Comparison of ENCODE assay signal across 21 mouse cellular contexts in genomic region chr10:77634016-77634415, GRCm38 (mm10). TPM values are rescaled to one million over a fixed set of nuclear protein-coding genes. Genes with fewer than 3 reads are reported as not detected.
DNase-seq lines count a peak whose midpoint lies in the region; ATAC-seq and TF ChIP-seq lines count a peak whose summit lies in the region.
"Had no signal": no experiment of that assay in that cellular context is flagged by ENCODE, and none has a peak within 500 bp of the region (broad histone marks: within the 10 kb centered on the region; RNA-seq: fewer than 3 reads in every experiment).

No protein-coding gene starts in this region.

- intact Hi-C loops in heart, postnatal 14 days (cut with DNase I): loop anchor here (5.0 kb wide), 1 partner anchor 93 kb away; the partner anchor contains the start of gene Gm10100

- ATAC-seq in heart, embryonic 13.5 days (ENCODE audit: extremely low read depth, insufficient number of reproducible peaks, low FRiP score, low TSS enrichment): no peak
- no peak; the same call in 1 of the 2 replicates for ATAC-seq in kidney, embryonic 16.5 days (ENCODE audit: low FRiP score, low TSS enrichment)
- no peak for ATAC-seq in erythroblast, adult 5-6 weeks (replicated peaks; ENCODE audit: low FRiP score, poor library complexity, severe bottlenecking)
- no peak for ATAC-seq in CD4-positive, CD25-positive, alpha-beta regulatory T cell, adult 4 months
- ATAC-seq: forebrain, postnatal 0 days; midbrain, embryonic 13.5 days had no signal

- H3K79me2 ChIP-seq in MEL (ENCODE audit: control insufficient read depth, insufficient read depth, low read length, poor library complexity): peaks cover 13% of the 10 kb centered on the region

- H3K9ac ChIP-seq in heart, embryonic 13.5 days: peak overlapping the region; percentile 29; the same call in 1 of the 2 replicates
- H3K9ac ChIP-seq in kidney, embryonic 16.5 days (replicated peaks; ENCODE audit: low read length): no peak overlapping the region
- H3K9ac ChIP-seq in MEL (ENCODE audit: control insufficient read depth, low read depth, low read length, poor library complexity, severe bottlenecking): no peak overlapping the region
- H3K9ac ChIP-seq: forebrain, postnatal 0 days; hindbrain, embryonic 12.5 days; limb, embryonic 12.5 days had no signal

- peaks cover 65% of the 10 kb centered on the region for H3K4me1 ChIP-seq in heart, embryonic 13.5 days
- H3K4me1 ChIP-seq in kidney, embryonic 16.5 days (ENCODE audit: insufficient read depth, low read length): peaks cover 8% of the 10 kb centered on the region; the same call in 1 of the 2 replicates
- H3K4me1 ChIP-seq in MEL (ENCODE audit: control insufficient read depth in 1 of 2, insufficient read depth in 2 of 2, low read length in 2 of 2): no peaks in the 10 kb centered on the region
- H3K4me1 ChIP-seq: limb, embryonic 12.5 days had no signal

- no peaks in the 10 kb centered on the region for H3K9me3 ChIP-seq in heart, embryonic 13.5 days
- H3K9me3 ChIP-seq in kidney, embryonic 16.5 days (ENCODE audit: low read length): no peaks in the 10 kb centered on the region
- no peaks in the 10 kb centered on the region for H3K9me3 ChIP-seq in MEL (replicated peaks; ENCODE audit: insufficient read depth, low read length)
- H3K9me3 ChIP-seq: hindbrain, embryonic 12.5 days; limb, embryonic 12.5 days; midbrain, embryonic 13.5 days had no signal

- no peak for TF ChIP-seq EP300 in MEL (IDR thresholded peaks at IDR 0.05; ENCODE audit: low read depth in 1 of 2, low read length in 2 of 2)

- WGBS in heart, embryonic 13.5 days: 73% methylated on average over 6 of the region's 6 CpGs
- 79% methylated on average over 6 of the region's 6 CpGs for WGBS in kidney, embryonic 16.5 days

- TF ChIP-seq CTCF in MEL (IDR thresholded peaks at IDR 0.05 in 2 of 3, conservative IDR thresholded peaks at IDR 0.05 in 1 of 3; ENCODE audit: control insufficient read depth in 1 of 3, insufficient read depth in 1 of 3, low read depth in 2 of 3, low read length in 3 of 3, poor library complexity in 1 of 3, severe bottlenecking in 1 of 3): no peak

- peak overlapping the region; percentile 81 for H3K27ac ChIP-seq in heart, embryonic 13.5 days (replicated peaks)
- no peak overlapping the region for H3K27ac ChIP-seq in kidney, embryonic 16.5 days (ENCODE audit: low read length)
- no peak overlapping the region for H3K27ac ChIP-seq in MEL (ENCODE audit: control insufficient read depth, low read depth, low read length)
- H3K27ac ChIP-seq: left cerebral cortex, adult 2 months; limb, embryonic 12.5 days; midbrain, embryonic 13.5 days had no signal

- peaks cover 68% of the 10 kb centered on the region for H3K36me3 ChIP-seq in heart, embryonic 13.5 days
- H3K36me3 ChIP-seq in kidney, embryonic 16.5 days (ENCODE audit: insufficient read depth, low read length): peaks cover 35% of the 10 kb centered on the region
- peaks cover 0 to 18% of the 10 kb centered on the region in 2 experiments; a peak in 2 of 4 replicates for H3K36me3 ChIP-seq in MEL (ENCODE audit: control insufficient read depth in 1 of 2, insufficient read depth in 2 of 2, low read length in 2 of 2)

- no peak overlapping the region for H3K4me2 ChIP-seq in heart, embryonic 13.5 days
- H3K4me2 ChIP-seq in kidney, embryonic 16.5 days (replicated peaks; ENCODE audit: low read depth, low read length): no peak overlapping the region
- H3K4me2 ChIP-seq: hindbrain, embryonic 12.5 days; limb, embryonic 12.5 days; midbrain, embryonic 13.5 days had no signal

- no peaks in the 10 kb centered on the region for H3K27me3 ChIP-seq in heart, embryonic 13.5 days (replicated peaks)
- no peaks in the 10 kb centered on the region for H3K27me3 ChIP-seq in kidney, embryonic 16.5 days (ENCODE audit: insufficient read depth, low read length)
- no peaks in the 10 kb centered on the region for H3K27me3 ChIP-seq in MEL (ENCODE audit: control insufficient read depth in 1 of 2, insufficient read depth in 2 of 2, low read length in 2 of 2)
- H3K27me3 ChIP-seq: hindbrain, embryonic 12.5 days; limb, embryonic 12.5 days; midbrain, embryonic 13.5 days had no signal

- H3K4me3 ChIP-seq in heart, embryonic 13.5 days: no peak overlapping the region
- H3K4me3 ChIP-seq in kidney, embryonic 16.5 days (ENCODE audit: low read length): no peak overlapping the region
- H3K4me3 ChIP-seq in MEL (ENCODE audit: control insufficient read depth in 1 of 2, insufficient read depth in 1 of 2, low read depth in 2 of 2, low read length in 2 of 2): no peak overlapping the region
- H3K4me3 ChIP-seq: hindbrain, embryonic 12.5 days; left cerebral cortex, adult 2 months; limb, embryonic 12.5 days; midbrain, embryonic 13.5 days; myocyte had no signal

- DNase-seq in heart, postnatal 14 days: no peak
- peak; percentile 11 to 31 for DNase-seq in kidney, adult 8-10 months
- peak; percentile 64 for DNase-seq in A20 (ENCODE audit: low read depth, low spot score)
- DNase-seq in MEL (ENCODE audit: low read depth, low spot score): no peak
- DNase-seq: adrenal gland, postnatal 25 days; cerebellum, postnatal 10 days; forebrain, postnatal 0 days; gastrocnemius, postnatal 14 days; lung, adult 2 months; lung, postnatal 4 days; right cerebral cortex, postnatal 14 days; thymus, postnatal 14 days had no signal

- TF ChIP-seq RAD21 in MEL (IDR thresholded peaks at IDR 0.05; ENCODE audit: low read depth, low read length): no peak

- no peak for TF ChIP-seq POLR2A in MEL (IDR thresholded peaks at IDR 0.05; ENCODE audit: control insufficient read depth in 1 of 2, insufficient read depth in 1 of 2, low read depth in 1 of 2, low read length in 2 of 2, poor library complexity in 1 of 2)

RNA-seq across cellular contexts. Expression of gene Ube2g2, which starts 11.9 kb away (rescaled TPM):
- polyA plus RNA-seq in heart, embryonic 13.5 days (2015; fragmentation: Nextera tagmentation; extraction: Ambion mirVana): 78.6 and 81.9 TPM in 2 replicates
- total RNA-seq in heart, postnatal 14 days (2021): 10 to 100 TPM; 59.2 to 60.6 TPM
- polyA plus RNA-seq in kidney, embryonic 16.5 days (2015; fragmentation: Nextera tagmentation; extraction: Ambion mirVana): 78.8 and 90.2 TPM in 2 replicates
- total RNA-seq in MEL (2012; rRNA removed): 55.2 and 62.4 TPM in 2 replicates
- 100 to 1,000 TPM in 1 of 2 experiments, not detected in 1; 112 TPM for polyA plus RNA-seq in MEL (2012; ENCODE audit: insufficient read depth in 1 of 2, insufficient read length in 2 of 2, low read depth in 1 of 2, low replicate concordance in 2 of 2, missing spikeins in 1 of 2)
- total RNA-seq in erythroblast, adult 5-6 weeks (2015; ENCODE audit: low replicate concordance): 6.1 and 7.5 TPM in 2 replicates
- total RNA-seq in erythroblast, adult 5-6 weeks (2017; ENCODE audit: low replicate concordance): 10.5 and 14.4 TPM in 2 replicates
- polyA plus RNA-seq in CD4-positive, CD25-positive, alpha-beta regulatory T cell, adult 4 months (2017; shearing (Covaris generic)): 10 to 100 TPM; 42.0 to 65.6 TPM

RNA-seq across cellular contexts. Expression of gene Gm49325, which starts 28.0 kb away (rescaled TPM):
- polyA plus RNA-seq in heart, embryonic 13.5 days (2015; fragmentation: Nextera tagmentation; extraction: Ambion mirVana): 2.8 TPM in 1 of 2 replicates, not detected in the other
- 10 to 100 TPM in 1 of 2 experiments, 1 to 10 TPM in 1; 7.6 to 12.7 TPM for total RNA-seq in heart, postnatal 14 days (2021)
- 2.2 TPM in 1 of 2 replicates, not detected in the other for polyA plus RNA-seq in kidney, embryonic 16.5 days (2015; fragmentation: Nextera tagmentation; extraction: Ambion mirVana)
- 3.5 and 3.7 TPM in 2 replicates for total RNA-seq in MEL (2012; rRNA removed)
- 1 to 10 TPM in 1 of 2 experiments, not detected in 1; 1.0 TPM for polyA plus RNA-seq in MEL (2012; ENCODE audit: insufficient read depth in 1 of 2, insufficient read length in 2 of 2, low read depth in 1 of 2, low replicate concordance in 2 of 2, missing spikeins in 1 of 2)
- total RNA-seq in erythroblast, adult 5-6 weeks (2015; ENCODE audit: low replicate concordance): not detected in 2 replicates
- not detected in 2 replicates for total RNA-seq in erythroblast, adult 5-6 weeks (2017; ENCODE audit: low replicate concordance)
- 1 to 10 TPM in 1 of 2 experiments, not detected in 1; 3.0 TPM for polyA plus RNA-seq in CD4-positive, CD25-positive, alpha-beta regulatory T cell, adult 4 months (2017; shearing (Covaris generic))
- total RNA-seq: forebrain, postnatal 0 days had no signal
- polyA plus RNA-seq: lung, adult 2 months had no signal

RNA-seq across cellular contexts. Expression of gene Sumo3, which starts 28.1 kb away (rescaled TPM):
- polyA plus RNA-seq in heart, embryonic 13.5 days (2015; fragmentation: Nextera tagmentation; extraction: Ambion mirVana): 171 and 186 TPM in 2 replicates
- 10 to 100 TPM; 53.7 to 61.6 TPM for total RNA-seq in heart, postnatal 14 days (2021)
- 365 and 369 TPM in 2 replicates for polyA plus RNA-seq in kidney, embryonic 16.5 days (2015; fragmentation: Nextera tagmentation; extraction: Ambion mirVana)
- 145 and 151 TPM in 2 replicates for total RNA-seq in MEL (2012; rRNA removed)
- 100 to 1,000 TPM in 1 of 2 experiments, not detected in 1; 342 TPM for polyA plus RNA-seq in MEL (2012; ENCODE audit: insufficient read depth in 1 of 2, insufficient read length in 2 of 2, low read depth in 1 of 2, low replicate concordance in 2 of 2, missing spikeins in 1 of 2)
- total RNA-seq in erythroblast, adult 5-6 weeks (2015; ENCODE audit: low replicate concordance): 6.3 and 20.2 TPM in 2 replicates
- 30.7 and 32.1 TPM in 2 replicates for total RNA-seq in erythroblast, adult 5-6 weeks (2017; ENCODE audit: low replicate concordance)
- 100 to 1,000 TPM in 1 of 2 experiments, 10 to 100 TPM in 1; 96.6 to 109 TPM for polyA plus RNA-seq in CD4-positive, CD25-positive, alpha-beta regulatory T cell, adult 4 months (2017; shearing (Covaris generic))

RNA-seq across cellular contexts. Expression of gene Tspear, which starts 52.4 kb away (rescaled TPM):
- 0.07 TPM in 1 of 2 replicates, not detected in the other for polyA plus RNA-seq in heart, embryonic 13.5 days (2015; fragmentation: Nextera tagmentation; extraction: Ambion mirVana)
- under 1 TPM in 1 of 2 experiments, not detected in 1; 0.17 TPM for total RNA-seq in heart, postnatal 14 days (2021)
- 0.26 and 0.71 TPM in 2 replicates for polyA plus RNA-seq in kidney, embryonic 16.5 days (2015; fragmentation: Nextera tagmentation; extraction: Ambion mirVana)
- 1.2 and 1.8 TPM in 2 replicates for total RNA-seq in MEL (2012; rRNA removed)
- 1 to 10 TPM in 1 of 2 experiments, not detected in 1; 3.8 TPM for polyA plus RNA-seq in MEL (2012; ENCODE audit: insufficient read depth in 1 of 2, insufficient read length in 2 of 2, low read depth in 1 of 2, low replicate concordance in 2 of 2, missing spikeins in 1 of 2)
- total RNA-seq in erythroblast, adult 5-6 weeks (2015; ENCODE audit: low replicate concordance): not detected in 2 replicates
- total RNA-seq in erythroblast, adult 5-6 weeks (2017; ENCODE audit: low replicate concordance): not detected in 2 replicates
- 1 to 10 TPM in 1 of 2 experiments, under 1 TPM in 1; 0.31 to 1.4 TPM for polyA plus RNA-seq in CD4-positive, CD25-positive, alpha-beta regulatory T cell, adult 4 months (2017; shearing (Covaris generic))
- total RNA-seq: gastrocnemius, postnatal 14 days had no signal
- polyA plus RNA-seq: myocyte had no signal

RNA-seq across cellular contexts. Expression of gene Pttg1ip, which starts 52.5 kb away (rescaled TPM):
- polyA plus RNA-seq in heart, embryonic 13.5 days (2015; fragmentation: Nextera tagmentation; extraction: Ambion mirVana): 103 and 110 TPM in 2 replicates
- 100 to 1,000 TPM; 128 to 132 TPM for total RNA-seq in heart, postnatal 14 days (2021)
- polyA plus RNA-seq in kidney, embryonic 16.5 days (2015; fragmentation: Nextera tagmentation; extraction: Ambion mirVana): 194 and 206 TPM in 2 replicates
- total RNA-seq in MEL (2012; rRNA removed): 41.1 and 50.4 TPM in 2 replicates
- 10 to 100 TPM in 1 of 2 experiments, not detected in 1; 53.1 TPM for polyA plus RNA-seq in MEL (2012; ENCODE audit: insufficient read depth in 1 of 2, insufficient read length in 2 of 2, low read depth in 1 of 2, low replicate concordance in 2 of 2, missing spikeins in 1 of 2)
- 58.8 and 73.6 TPM in 2 replicates for total RNA-seq in erythroblast, adult 5-6 weeks (2015; ENCODE audit: low replicate concordance)
- total RNA-seq in erythroblast, adult 5-6 weeks (2017; ENCODE audit: low replicate concordance): 72.6 and 78.0 TPM in 2 replicates
- polyA plus RNA-seq in CD4-positive, CD25-positive, alpha-beta regulatory T cell, adult 4 months (2017; shearing (Covaris generic)): 100 to 1,000 TPM; 107 to 179 TPM

Comparison
In these comparisons a context has a peak if more than half of its experiments do, and no peak if none do; other contexts are left out.
1. DNase-seq: peak in kidney, adult 8-10 months (2 of 2) and A20 (single experiment); none in heart, postnatal 14 days (0 of 2) and MEL (single experiment).